Mouse (Mus musculus) ES-E14 (cell line): ENCODE measurements around the gene Ncf1.

Experiments used
- CHD2 ChIP-seq: IDR thresholded peaks from 2 replicates; pipeline ENCODE4 v1.6.1; 2014; ENCODE audit warnings: mild to moderate bottlenecking, low read depth, low read length, inconsistent platforms
- HCFC1 ChIP-seq: IDR thresholded peaks from 2 replicates; pipeline ENCODE4 v1.6.1; 2012; ENCODE audit warnings: low read length, inconsistent platforms, borderline replicate concordance; ENCODE audit not compliant: insufficient read depth
- MAFK ChIP-seq: IDR thresholded peaks from 2 replicates; pipeline ENCODE4 v1.6.1; 2014; ENCODE audit warnings: mild to moderate bottlenecking, low read depth, low read length, inconsistent platforms; ENCODE audit not compliant: insufficient read depth
- ZC3H11A ChIP-seq: IDR thresholded peaks from 2 replicates; pipeline ENCODE4 v1.6.1; 2012; ENCODE audit warnings: low read depth, mild to moderate bottlenecking, inconsistent platforms, low read length, borderline replicate concordance
- ZNF384 ChIP-seq: IDR thresholded peaks from 2 replicates; pipeline ENCODE4 v1.6.1; 2012; ENCODE audit warnings: low read depth, low read length, inconsistent platforms

GRCm38 (mm10) chr5:134188571-134188970 lies 40.9 kb downstream of the Ncf1 start:
- TF ChIP-seq HCFC1 (no peak), ZNF384 (peak; percentile 36; the same call in 1 of the 2 replicates), MAFK (no peak), CHD2 (no peak), ZC3H11A (no peak)
